Mouse (Mus musculus) heart, adult 11 months (tissue): ENCODE measurements at regions not wholly inside any gene's neighbourhood (a gene's known extent, or its start where the extent isn't known, plus 50 kb on each side); places are given as distances from the start of the nearest gene placed in this dataset.

Experiments used
- DNase-seq: peaks from one replicate; pipeline ENCODE4 v3.0.0; 2022

DNA sequence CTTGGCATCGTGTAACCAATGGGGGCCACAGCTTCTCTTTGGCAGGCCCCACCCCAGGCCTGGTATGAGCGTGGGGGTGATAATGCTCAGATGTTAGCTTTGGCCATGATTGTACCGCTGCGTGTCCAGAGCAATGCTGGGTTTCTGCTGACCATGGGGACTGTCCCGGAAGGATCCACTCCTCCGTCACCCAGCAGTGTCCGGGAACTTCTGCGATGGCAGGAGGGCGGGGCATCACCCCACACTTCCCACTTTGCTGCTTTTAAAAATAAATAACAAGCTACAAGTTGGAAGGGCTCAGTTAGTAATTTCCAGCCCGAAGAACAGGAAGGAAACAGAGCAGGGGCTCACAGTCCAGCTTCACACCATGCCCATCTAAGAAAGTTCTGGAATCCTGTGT, 116.7 kb upstream of the Ptpn1 start:
- DNase-seq, result peak; percentile 98

DNA sequence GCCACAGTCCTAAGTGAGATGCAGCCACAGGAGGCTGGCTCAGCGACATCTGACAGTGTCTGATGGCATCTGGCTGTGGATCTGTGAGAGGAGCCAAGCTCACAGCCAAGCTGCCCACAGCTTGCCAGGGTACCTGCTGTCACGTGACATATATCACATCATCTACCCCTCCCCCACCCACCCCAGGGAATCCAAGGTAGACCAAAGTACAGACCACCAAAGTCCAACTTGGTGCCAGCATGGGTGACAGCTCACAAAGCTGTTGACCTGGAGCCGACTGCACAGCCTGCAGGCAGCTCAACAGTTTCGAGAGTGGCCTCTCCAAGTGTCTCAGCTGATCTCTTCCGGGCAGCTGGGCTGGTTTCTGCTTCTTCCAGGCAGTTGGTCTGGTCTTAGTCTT, 119.6 kb upstream of the Tmem189 start:
- DNase-seq, result no peak

DNA sequence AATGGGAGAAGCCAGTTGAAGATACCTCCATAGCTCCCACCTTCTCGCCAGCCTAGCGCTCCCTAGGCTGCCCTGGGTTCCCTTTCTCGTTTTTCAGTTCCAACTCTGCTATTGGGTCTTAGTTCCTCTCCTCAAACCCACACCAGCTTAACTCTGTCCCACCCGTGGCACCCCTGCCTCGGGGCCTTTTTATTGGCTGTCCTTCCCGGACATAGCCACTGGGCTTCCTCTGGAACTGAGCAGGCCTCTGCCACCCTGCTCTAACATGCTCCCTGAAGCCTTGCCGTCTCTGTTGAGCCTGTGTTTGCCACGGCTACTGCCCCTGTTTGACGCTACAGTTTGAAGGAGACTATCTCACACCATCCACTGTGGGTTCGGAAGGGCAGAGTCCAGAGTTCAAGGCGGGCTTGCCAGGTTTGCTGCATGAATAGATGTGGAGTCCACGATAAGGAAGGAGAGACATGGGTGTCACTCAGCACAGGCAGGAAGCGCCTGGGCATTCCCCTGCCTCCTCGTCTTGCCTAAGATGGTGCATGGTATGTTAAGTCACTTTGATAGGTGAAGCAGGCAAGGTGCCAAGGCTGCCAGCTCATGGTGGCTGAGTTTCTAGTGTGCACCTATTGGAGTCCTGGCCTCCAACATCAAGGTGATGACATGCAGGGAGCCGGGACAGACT, 116.1 kb upstream of the Tmem189 start:
- peak; percentile 95 for DNase-seq

DNA sequence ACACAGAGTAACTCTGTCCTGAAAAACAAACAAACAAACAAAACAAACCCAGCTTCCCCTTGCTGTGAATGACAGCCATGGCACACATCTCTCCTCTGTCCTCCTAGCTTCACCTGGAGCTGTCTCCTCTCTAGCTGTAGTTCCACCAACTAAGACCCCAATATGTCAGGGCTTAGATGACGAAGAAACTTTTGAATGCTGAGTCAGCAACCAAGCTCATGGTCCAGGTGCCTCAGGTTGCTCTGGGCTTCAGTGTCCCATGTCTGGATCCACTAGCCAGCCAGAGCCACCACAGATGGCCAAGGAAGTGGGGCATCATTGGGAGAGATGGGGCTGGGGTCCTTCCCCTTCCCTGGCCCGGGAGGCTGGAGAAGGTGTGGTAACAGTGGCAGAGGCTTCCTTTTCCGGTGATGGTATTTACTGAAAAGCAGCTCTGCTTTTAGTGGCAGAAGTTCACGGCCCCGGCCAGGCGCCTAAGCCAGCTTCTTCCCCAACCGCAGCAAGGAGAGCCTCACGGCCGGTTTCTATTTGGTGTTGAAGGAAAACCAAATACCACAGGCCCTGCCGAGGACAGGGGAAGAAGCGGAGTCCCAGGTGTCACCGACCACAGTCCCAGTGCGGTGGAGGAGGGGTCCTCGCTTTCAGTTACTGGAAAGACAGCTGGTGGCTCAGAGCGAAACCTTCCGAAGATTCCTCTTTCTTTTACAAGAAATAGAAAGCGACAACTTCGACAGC, 115.0 kb upstream of the Tmem189 start:
- DNase-seq, result no peak

DNA sequence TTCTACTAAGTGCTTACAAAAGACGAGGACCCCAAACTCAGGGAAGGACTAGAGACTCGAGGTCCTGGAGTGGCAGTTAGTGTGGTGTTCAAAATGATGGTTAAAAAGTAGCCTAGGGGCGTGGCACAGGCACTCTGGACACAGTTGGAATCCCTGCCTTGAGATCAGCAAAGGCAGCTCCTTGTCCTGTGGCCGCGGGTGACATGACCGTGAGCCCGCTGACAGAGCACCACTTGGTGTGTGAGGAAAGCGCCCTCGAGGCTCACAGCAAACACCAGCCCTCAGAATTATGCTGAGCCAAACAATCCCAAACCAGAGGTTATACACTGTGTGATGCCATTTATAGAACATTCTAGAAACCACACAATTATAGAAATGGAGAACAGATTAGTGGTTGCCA, 112.9 kb upstream of the Tmem189 start:
- DNase-seq, result no peak

DNA sequence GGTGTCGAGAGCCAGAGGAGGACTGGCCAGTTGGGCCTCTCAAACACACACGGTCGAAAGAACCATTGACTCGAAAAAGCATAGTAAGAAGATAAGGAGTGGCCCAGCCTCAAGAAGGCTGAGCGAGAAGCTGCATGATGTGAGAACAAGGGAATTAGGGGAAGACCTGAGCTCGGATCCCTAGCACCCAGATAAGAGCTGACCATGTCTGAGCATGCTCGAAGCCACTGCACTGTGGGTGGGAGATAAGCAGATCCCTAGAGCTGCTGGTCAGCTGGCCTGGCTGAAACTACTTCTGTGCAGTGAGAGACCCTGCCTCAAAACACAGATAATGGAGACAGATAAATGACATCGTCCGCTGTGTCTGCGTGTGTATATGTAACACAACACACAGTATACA, 111.8 kb upstream of the Tmem189 start:
- no peak for DNase-seq

DNA sequence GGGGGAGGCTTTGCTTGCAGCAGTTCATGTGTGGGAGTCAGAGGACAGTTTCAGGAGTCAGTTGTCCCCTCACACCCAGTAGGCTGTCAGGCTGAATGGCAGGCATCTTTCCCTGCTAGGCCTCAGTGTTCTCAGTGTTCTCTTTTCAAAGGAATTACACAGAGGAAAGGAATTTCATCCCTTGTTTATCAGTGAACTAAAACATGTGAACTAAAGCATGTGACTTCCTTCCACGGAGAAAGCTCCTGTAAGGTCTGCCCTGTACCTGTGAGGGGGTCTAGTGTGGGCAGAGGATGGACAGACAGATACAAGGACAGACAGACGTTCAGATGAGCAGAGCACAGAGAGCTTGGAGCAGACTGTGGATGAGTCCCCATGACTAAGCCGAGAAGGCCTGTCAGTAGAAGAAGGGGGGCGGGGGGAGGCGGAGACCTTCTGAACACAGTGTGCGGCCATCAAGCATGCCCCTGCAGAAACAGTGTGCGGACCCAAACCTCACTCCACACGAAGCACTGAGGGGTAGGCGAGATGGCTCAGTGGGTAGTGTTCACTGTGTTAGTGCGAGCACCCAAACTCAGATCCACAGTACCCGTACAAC, 111.1 kb upstream of the Tmem189 start:
- DNase-seq, result peak; percentile 92

DNA sequence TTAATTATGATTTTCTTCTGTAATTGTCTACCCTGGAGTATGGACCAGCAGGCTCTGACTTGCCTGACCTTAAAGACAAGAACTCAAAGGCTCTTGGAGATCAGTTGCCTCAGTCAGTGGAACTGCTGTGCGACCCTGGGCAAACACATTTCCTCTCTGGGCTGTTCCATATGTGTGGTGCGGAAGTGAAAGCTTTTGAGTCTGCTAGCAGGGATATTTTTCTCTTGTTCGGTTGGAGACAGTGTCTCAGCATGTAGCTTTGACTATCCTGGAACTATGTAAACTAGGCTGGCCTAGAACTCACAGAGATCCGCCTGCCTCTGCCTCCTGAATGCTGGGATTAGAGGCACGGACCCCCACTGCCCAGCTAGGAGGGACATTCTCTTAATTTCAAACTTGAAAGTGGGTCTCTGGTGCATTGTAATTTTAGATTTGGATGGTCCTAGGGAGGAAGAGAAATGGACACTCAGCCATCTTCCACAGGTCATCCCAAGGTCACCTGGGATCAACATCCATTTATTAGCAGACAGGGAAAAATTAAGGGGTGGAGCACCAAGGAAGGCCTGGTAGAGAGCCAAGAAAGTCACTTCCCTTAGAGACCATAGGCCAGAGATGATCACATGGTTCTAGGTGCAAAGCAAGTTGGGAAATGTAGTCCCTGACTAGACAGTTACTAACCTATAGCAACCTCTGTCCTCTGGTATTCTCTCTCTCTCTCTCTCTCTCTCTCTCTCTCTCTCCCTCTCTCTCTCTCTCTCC, 110.2 kb upstream of the Tmem189 start:
- DNase-seq, result peak; percentile 95

DNA sequence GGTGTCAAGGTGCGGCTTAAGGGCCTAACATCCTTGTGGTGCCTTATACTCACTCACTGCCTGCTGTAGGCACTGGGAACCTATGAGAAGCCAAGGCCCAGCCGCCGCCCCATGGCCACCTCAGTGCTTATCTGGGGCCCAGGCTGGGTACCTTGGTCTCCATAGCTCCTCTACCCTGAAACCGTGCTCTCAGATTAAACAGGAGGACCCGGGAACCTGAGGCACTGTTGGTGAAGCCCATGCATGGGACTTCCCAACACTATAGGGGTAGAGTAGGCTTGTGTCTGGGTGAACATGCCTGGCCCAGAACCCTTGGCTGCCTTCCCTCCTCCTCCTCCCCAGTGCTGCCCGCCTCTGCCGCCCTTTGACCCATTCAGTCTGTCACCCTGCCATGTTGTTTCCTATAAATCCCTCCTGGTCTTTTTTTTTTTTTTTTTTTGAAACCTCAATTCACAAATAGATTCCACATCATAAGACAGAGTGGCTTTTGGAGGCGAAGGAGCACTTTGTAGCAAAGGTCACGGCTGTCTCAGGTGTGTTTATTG, 109.4 kb upstream of the Tmem189 start:
- peak; percentile 92 for DNase-seq

DNA sequence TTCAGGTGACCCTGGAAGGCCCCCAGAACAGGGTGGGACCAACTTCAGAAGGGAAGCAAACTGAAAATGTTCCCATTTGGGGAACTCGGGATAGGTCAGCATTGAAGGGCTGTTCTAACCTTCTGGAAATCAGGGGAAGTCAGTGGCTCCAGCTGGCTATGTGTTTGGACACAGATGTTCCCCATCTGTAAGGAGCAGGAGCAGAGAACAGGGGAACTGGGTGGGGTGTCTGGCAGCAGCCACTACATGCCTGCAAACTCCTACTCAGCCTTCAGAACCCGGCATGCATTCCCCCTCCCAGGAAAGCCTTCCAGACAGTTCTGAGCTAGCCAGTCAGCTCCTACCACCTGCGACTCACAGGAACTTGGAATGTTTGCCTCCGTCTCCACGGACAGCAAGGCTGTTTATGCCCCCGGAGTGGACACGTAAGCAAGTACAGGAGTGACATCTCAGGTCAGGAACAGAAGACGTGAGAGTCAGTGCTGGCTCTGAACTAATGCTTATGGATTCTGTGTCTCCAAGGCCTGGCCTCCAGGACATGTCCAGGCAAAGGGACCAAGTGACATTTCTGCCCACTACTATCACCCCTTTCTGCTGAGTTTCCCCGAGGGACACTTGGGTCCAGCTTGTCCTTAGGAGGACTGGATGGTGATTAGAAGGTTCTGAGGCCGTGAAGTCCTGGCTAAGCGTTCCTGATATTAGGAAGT, 108.6 kb upstream of the Tmem189 start:
- DNase-seq, result peak; percentile 98

DNA sequence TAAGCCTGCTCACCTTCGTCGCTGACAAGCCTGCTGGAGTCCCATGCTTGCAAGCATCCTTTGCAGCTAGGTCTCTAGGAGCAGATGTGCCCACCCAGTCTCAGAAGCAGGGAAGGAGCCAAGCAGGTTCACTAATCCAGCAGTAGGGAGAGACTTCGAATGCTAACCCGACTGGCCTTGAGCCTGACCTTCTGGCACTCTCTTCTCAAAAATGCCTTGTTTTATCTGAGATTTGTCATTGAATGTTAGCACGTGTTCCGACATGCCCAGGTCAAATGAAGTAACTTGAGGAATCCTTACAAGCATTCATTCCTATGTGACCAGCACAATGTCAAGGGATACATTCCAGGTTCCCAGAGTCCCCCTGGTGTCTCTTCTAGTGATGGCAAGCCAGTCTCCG, 105.9 kb upstream of the Tmem189 start:
- no peak for DNase-seq

DNA sequence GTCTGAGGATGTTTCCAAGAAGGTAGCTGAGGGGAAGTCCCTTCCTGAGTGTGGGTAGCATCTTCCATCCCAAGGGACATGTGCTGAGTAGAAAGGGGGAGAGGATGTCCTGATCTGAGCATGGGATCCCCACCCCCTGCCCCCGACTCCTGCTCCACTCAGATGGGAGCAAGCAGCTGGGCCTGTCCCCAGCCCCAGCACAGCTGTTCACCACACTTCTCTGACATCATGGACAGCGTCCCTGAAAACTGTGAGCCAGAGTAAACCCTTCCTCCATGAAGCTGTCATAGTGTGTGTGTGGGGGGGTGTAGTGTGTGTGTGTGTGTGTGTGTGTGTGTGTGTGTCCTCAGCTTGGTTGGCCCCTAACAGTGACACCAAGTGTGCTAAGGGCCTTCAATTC, 104.3 kb upstream of the Tmem189 start:
- no peak for DNase-seq

DNA sequence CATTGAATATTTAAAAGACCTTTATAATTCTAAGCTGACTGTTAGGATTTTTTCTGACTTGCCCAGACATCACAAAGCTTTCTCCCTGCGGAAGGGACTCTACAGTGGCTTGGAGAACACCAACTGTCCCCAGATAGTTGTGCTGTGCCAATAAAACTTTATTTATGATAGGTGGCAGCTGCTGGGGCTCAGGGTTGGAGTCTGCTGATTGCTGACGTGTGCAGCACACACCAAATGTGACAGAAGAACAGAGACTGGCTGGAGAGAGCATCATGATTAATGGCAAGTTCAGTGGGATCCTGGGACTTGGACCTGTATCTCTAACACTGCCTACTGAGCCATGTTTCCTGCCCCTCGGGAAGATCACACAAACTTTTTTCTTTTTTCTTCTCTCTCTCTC, 103.1 kb upstream of the Tmem189 start:
- peak; percentile 92 for DNase-seq

DNA sequence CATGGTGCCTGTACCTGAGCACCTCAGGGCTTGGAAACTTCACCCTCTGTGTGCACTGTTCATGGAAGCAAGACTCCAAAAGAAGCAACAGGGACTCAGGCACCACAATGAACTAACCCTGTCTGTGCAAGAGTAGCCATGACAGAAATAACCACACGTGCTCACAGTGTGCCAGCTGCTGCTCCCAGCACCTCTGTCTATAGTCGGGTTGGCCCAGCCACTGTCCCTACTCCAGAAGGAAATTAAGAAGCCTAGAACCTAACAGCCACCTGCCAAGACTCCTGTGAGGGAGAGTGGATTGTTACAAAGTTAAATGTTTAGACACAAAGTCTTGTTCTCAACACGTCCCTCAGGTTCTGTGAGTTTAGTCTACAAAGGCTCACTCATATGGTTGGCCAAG, 102.7 kb upstream of the Tmem189 start:
- no peak for DNase-seq

DNA sequence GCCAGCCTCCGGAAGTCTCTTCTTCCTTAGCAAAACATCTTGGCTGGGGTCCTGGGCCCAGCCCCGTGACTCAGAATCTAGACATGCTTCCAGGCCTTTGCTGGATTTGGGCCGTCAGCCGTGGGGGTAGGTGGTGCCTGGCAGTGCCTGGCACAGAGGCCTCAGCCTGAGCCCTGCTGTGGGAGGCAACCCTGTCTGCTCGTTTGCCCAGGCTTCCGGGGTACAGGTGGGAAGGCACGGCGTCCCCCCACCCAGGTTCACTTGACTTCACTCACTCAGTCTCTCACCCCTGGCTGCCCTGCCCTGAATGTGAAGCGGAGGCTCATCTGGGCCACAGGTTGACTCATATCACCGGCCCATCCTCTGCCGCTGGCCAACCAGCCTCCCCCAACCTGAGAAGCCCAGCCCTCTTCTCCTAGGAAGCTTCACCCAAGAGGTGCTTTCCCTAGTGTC, 99.9 kb upstream of the Tmem189 start:
- DNase-seq, result peak; percentile 96

DNA sequence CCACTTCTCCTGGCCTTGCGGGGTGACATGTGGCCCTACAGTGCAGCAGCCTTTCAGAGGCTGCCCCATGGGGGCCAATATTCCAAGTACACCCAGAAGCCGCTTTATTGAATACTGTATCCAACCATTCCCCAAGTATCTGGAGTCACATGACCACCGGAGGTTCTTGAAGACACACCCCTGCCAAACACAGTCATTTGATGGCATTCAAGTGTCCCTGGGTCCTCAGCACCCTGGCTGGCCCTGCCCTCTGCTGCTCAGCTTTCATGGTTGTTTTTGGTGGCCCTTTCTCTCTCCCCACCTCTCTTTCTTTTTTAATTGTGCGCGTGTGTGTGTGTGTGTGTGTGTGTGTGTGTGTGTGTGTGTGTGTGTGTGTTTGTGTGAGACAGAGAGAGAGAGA, 97.3 kb upstream of the Tmem189 start:
- DNase-seq, result no peak

DNA sequence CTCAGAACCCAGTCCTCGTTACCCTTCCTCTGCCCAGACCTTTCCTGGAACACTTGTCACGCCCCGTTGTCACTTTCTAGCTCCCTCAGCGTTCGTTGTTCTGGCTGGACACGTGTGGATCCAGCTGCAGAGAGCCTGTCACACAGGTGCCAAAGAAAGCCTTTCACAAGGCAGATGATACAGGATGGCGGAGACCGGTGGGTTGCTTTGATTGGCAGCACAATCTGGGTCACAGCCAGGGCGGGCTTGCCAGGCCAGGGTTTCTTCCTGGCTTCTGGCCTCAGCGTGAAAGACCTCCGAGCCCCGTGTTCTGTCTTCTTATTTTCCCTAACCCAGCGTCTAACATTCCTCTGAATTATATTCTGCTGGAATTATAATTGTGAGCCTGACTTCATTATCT, 94.7 kb upstream of the Tmem189 start:
- no peak for DNase-seq

DNA sequence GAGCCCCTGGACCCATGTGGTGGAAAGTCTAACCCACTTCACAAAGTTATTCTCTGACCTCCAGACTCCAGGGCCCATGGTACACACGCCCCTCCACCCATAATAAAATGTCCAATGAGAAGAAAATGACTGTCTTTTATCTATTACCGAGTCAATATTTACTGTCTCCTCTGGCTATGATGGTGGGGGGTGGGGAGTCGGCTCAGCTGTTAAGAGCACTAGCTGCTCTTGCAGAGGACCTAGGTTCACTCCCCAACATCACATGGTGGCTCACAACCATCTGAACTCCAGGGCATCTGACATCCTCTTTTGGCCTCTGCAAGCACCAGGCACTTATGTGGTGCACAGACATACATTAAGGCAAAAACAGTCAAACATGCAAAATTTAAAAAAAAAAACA, 93.8 kb upstream of the Tmem189 start:
- DNase-seq, result no peak

DNA sequence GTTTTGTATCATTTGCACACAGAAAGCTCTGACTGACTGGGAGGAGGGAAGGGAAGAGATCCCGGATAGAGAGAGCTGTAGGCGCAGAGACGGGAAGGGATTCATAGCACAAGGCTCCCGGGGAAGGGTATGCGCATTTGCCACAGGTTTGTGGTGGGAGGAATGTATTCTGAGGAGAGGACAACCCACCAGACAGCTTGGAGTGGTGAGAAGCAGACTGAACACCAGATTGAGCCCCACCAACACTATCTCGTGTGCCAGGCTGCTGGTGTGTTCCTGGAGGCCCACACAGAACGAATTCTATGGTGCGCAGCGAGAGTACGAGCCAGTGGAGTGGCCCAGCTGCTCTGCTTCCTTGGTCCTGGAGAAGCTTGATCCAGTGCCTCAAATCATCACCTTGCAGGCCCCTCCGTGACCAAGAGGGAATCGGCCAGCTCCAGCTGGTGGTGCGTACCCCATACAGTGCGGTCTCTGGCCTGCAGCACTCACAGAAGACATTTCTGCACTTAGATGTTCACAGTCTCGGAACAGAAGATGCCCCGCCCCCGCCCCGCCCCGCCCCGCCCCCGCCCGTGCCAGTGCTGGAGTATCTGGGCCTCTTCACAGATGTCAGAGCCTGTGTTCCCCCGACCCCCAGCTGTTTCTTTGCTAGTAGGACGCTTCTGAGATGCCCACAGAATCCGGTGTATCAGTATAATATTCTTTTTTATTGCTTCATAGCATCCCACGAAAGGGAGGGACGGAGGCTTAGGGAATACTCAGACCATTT, 92.8 kb upstream of the Tmem189 start:
- no peak for DNase-seq

DNA sequence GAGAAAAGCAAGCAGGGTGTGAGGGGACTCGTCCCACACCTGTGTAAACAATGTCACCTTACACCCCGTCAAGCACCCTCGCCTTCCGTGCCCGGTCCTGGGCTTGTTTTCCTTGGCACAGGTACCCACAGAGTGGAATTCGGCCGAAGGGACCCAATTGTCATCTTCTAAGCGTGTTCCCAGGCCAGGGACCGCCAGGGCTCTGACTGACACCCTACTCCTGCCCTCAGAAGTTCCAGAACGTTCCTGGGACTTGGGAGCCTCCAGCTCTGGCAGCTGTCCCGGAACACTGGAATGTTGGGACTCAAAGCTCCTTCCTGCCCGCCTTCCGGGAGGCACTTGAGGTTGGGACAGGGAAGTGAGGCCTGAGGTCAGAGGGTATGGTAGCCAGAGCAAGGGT, 91.9 kb upstream of the Tmem189 start:
- peak; percentile 98 for DNase-seq

DNA sequence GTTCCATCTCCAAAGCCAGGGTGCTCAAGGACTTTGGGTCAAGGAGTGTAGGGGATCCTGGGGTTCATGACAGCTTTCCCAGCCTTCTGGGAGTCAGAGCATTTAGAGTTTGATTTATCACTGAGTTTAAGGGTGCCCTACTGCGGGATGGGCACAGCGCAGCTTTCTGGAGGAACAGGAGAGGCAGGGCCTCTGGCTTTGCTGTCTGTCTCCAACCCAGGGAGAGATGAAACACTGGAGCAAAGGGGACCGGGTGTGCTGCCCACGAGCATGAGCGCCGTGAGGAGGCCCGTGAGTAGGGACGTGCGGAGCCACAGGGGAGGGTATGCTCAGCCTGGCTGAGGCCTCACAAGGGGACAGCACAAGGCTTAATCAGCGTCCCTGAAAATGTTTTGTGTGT, 89.1 kb upstream of the Tmem189 start:
- peak; percentile 95 for DNase-seq

DNA sequence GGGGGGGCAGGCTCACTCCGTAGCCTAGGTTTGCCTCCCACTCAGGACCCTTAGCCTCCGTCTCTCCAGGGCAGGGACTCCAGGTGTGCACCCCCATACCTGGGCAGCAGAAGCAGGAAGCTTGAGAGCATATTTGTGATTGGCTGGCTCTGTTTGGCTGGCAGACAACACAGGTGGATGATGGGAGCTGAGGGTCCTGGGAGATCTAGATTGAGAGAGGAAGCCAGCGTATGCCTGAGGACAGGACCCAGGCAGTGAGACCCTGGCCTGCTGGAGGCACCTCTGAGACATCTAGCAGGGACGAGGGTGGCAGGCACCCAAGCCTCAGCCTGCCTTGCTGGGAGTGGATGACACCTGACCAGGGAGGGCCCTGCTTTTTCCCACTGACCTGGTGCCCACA, 88.6 kb upstream of the Tmem189 start:
- DNase-seq, result peak; percentile 97
